Mouse (Mus musculus) hematopoietic stem cell, adult 5-6 weeks (primary cell): ENCODE data around the gene Hras. TPM values are rescaled to one million over a fixed set of nuclear protein-coding genes. Genes with fewer than 3 reads are reported as not detected.

Source experiments
- ATAC-seq, 2 experiments: fragments of 125-278 bp in 1 of 2; replicated peaks in 1 of 2; 2 replicates each; pipeline ENCODE4 v1.8.0; 2016 to 2017; ENCODE audit warnings: inconsistent platforms in 2 of 2, mild to moderate bottlenecking in 2 of 2, moderate number of reproducible peaks in 2 of 2, low read depth in 1 of 2, moderate TSS enrichment in 1 of 2; ENCODE audit not compliant: low FRiP score in 2 of 2, poor library complexity in 2 of 2, severe bottlenecking in 2 of 2, insufficient read depth in 1 of 2, low TSS enrichment in 1 of 2
- total RNA-seq: library from RNA; stranded (forward); fragments of 172-1452, 232-1000 nt; gene quantifications from 2 replicates; pipeline ENCODE4 v1.2.3, GENCODE M21; 2017

Hras gene
- total RNA-seq, 1 experiment from 2014 or later = 15.0 TPM

GRCm38 (mm10) chr7:141215880-141216733, 22.3 kb upstream of the Hras start:
- ATAC-seq = peak; percentile 2 to 11; a peak in 1 of 4 replicates

- ATAC-seq = peak; percentile 96 to 98
Measured at GRCm38 (mm10) chr7:141215101-141215879, 21.5 kb upstream of the Hras start, which contains the start of gene Rassf7. TSS of gene Rassf7 (plus strand) at chr7:141215860.

GRCm38 (mm10) chr7:141214310-141214709, 20.5 kb upstream of the Hras start:
- no peak for ATAC-seq

- no peak for ATAC-seq
Measured at GRCm38 (mm10) chr7:141213605-141214235, 19.9 kb upstream of the Hras start, which contains the start of gene Lmntd2. TSS of gene Lmntd2 (minus strand) at chr7:141214080.

- ATAC-seq = no peak
Measured at GRCm38 (mm10) chr7:141213133-141213532, 19.3 kb upstream of the Hras start.

GRCm38 (mm10) chr7:141210606-141211131, 16.9 kb upstream of the Hras start:
- ATAC-seq = no peak

GRCm38 (mm10) chr7:141210137-141210536, 16.3 kb upstream of the Hras start:
- no peak for ATAC-seq

- ATAC-seq = no peak
Measured at GRCm38 (mm10) chr7:141209526-141209925, 15.7 kb upstream of the Hras start.

GRCm38 (mm10) chr7:141206182-141206937, 12.6 kb upstream of the Hras start:
- 0 out of 4 replicates have a peak, but pooled peaks of 1 of the 2 experiments have one; percentile 19 for ATAC-seq

- no peak for ATAC-seq
Measured at GRCm38 (mm10) chr7:141205504-141205903, 11.7 kb upstream of the Hras start.

- ATAC-seq = no peak
Measured at GRCm38 (mm10) chr7:141204546-141204945, 10.7 kb upstream of the Hras start.

GRCm38 (mm10) chr7:141198121-141198520, 4.3 kb upstream of the Hras start:
- no peak for ATAC-seq

GRCm38 (mm10) chr7:141196619-141197282, 2.9 kb upstream of the Hras start:
- no peak for ATAC-seq

GRCm38 (mm10) chr7:141195754-141196153, 1.9 kb upstream of the Hras start:
- ATAC-seq = no peak

- peak; percentile 69 to 70 for ATAC-seq
Measured at GRCm38 (mm10) chr7:141194830-141195229, 1.0 kb upstream of the Hras start.

- ATAC-seq = no peak
Measured at GRCm38 (mm10) chr7:141194409-141194808, 604 bp upstream of the Hras start.
